Mouse (Mus musculus): ENCODE data around the gene Crbn.

GRCm38 (mm10) chr6:106793621-106794020 lies 6.3 kb downstream of the Crbn start:
- TF ChIP-seq CTCF (IDR thresholded peaks at IDR 0.05; ENCODE audit: borderline replicate concordance, extremely low read depth, insufficient read depth, insufficient read length), result no peak
- no peak for TF ChIP-seq POLR2A (IDR thresholded peaks at IDR 0.05; ENCODE audit: borderline replicate concordance, extremely low read depth, insufficient read depth, insufficient read length, poor library complexity, severe bottlenecking)

Data from brain, embryonic 14.5 days (tissue).